Mouse (Mus musculus) neural tube, embryonic 12.5 days (tissue): Measurements from ENCODE around the gene Gm3476. TPM values are rescaled to one million over a fixed set of nuclear protein-coding genes. Genes with fewer than 3 reads are reported as not detected.
A peak's percentile ranks its signal among the peaks of the same experiment; 100 is the strongest.
"Not testable (repeated sequence)": the region's sequence is repeated elsewhere in the genome, so short reads cannot be mapped to it uniquely, and the experiment has no call there.

ENCODE experiments used
- ATAC-seq: fragments of 200-750 bp; cut with Nextera tagmentation; 2 replicates; pipeline ENCODE4 v1.8.0; 2017; ENCODE audit warnings: low read depth, mild to moderate bottlenecking, moderate TSS enrichment, moderate library complexity; ENCODE audit not compliant: low FRiP score
- H3K27ac ChIP-seq: fragments of 300-500 bp; sonication (generic); 2 replicates; pipeline ENCODE4 v1.5.1; 2016
- H3K27me3 ChIP-seq: fragments of 300-500 bp; sonication (generic); replicated peaks from 2 replicates; pipeline ENCODE4 v1.6.1; 2016; ENCODE audit warnings: mild to moderate bottlenecking
- H3K36me3 ChIP-seq: fragments of 300-500 bp; sonication (generic); 2 replicates; pipeline ENCODE4 v1.6.1; 2016; ENCODE audit warnings: mild to moderate bottlenecking
- H3K4me1 ChIP-seq: fragments of 300-500 bp; sonication (generic); 2 replicates; pipeline ENCODE4 v1.6.1; 2016
- H3K4me2 ChIP-seq: fragments of 300-500 bp; sonication (generic); replicated peaks from 2 replicates; pipeline ENCODE4 v1.6.1; 2016; ENCODE audit warnings: mild to moderate bottlenecking
- H3K4me3 ChIP-seq: fragments of 300-500 bp; sonication (generic); 2 replicates; pipeline ENCODE4 v1.5.1; 2016
- H3K9ac ChIP-seq: fragments of 300-500 bp; sonication (generic); 2 replicates; pipeline ENCODE4 v1.6.1; 2016; ENCODE audit warnings: mild to moderate bottlenecking
- H3K9me3 ChIP-seq: fragments of 300-500 bp; sonication (generic); 2 replicates; pipeline ENCODE4 v1.6.1; 2016; ENCODE audit warnings: mild to moderate bottlenecking
- WGBS: fragments of 180-500 bp; shearing (Covaris S2); methylation state at CpG from one replicate; pipeline ENCODE4 v1.1.7; 2016; 5-methylcytosine and 5-hydroxymethylcytosine counted together
- polyA plus RNA-seq: library from polyadenylated mRNA; unstranded; fragments of >200 nt; fragmentation: Nextera tagmentation; extraction: Ambion mirVana; gene quantifications from 2 replicates; pipeline ENCODE4 v1.2.1, GENCODE M21; 2016

Gene Gm3476
- not detected in 2 replicates for polyA plus RNA-seq

DNA sequence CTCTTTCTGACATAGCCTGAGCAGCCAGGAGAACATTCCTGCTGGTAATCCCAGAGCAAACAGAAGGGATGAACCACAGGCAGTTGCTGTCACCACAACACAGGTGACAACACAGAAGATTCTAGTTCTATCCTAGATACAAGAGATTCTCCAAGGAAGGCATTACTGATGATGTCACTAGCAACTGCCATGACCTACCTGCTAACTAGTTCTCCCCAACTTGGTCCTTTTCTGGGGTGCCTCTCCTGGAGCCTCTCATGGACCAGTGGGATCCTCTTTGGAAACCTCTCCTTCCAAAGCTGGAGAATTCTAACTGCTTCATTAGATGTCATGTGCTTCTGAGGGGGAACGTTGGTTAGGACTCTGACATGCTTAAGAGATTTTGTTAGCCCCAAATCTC is at the start of gene Gm3476:
Gene Gm3476, minus strand, starts transcription at position 101 of the 400 bp plus-strand sequence.
- H3K36me3 ChIP-seq, H3K9me3 ChIP-seq, H3K4me1 ChIP-seq, H3K4me3 ChIP-seq, ATAC-seq, H3K27me3 ChIP-seq, H3K4me2 ChIP-seq, H3K27ac ChIP-seq, H3K9ac ChIP-seq: not testable (repeated sequence)
- no CpG with 5 or more reads among the region's 1 CpGs for WGBS

DNA sequence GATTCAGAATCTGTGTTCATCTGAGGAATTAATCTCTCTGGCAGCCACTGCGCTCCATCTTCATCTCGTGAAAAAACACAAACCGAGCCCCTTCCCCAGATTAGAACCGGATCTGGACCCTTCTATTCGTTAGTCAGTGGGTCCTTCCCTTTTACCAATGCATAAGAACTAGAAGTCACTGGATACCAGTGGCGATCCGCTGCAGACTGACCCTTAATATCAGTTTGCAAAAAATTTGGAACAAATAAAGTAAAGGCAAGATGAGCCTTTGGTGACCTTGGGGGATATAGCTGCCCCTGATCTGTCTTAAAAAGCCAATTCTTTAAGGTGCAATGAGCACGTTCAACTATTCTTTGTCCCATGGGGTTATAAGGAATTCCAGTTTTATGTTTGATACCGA is 37.9 kb upstream of the Gm3476 start:
- not testable (repeated sequence) for ATAC-seq

DNA sequence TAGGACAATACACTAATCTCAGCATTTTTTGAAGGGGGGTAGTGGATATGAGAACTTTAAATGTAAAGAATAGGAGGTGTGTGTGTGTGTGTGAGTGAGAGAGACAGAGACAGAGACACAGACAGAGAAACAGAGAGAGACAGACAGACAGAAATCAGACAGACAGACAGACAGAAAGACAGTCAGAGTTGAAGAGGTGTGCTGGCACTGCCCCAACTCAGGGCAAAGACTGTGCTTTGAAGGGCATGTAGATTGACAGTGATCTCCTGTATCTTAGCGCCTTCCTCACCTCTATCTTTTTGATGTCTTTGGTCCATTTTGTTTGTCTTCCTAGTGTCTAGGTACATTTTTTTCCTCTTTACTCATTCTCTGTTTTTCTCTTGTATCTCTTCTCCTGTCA is 35.5 kb upstream of the Gm3476 start:
- not testable (repeated sequence) for H3K9me3 ChIP-seq, H3K4me1 ChIP-seq, H3K4me2 ChIP-seq, H3K36me3 ChIP-seq, H3K4me3 ChIP-seq, H3K27ac ChIP-seq, H3K9ac ChIP-seq, H3K27me3 ChIP-seq, ATAC-seq
- WGBS, result 100% methylated on average over 1 of the region's 1 CpGs

More for the DNA sequence above, 37.9 kb upstream of the Gm3476 start:
- not testable (repeated sequence) for H3K27ac ChIP-seq, H3K4me2 ChIP-seq, H3K4me1 ChIP-seq, H3K9me3 ChIP-seq, H3K4me3 ChIP-seq, H3K36me3 ChIP-seq, H3K9ac ChIP-seq, H3K27me3 ChIP-seq
- WGBS, result 91% methylated on average over 7 of the region's 9 CpGs

DNA sequence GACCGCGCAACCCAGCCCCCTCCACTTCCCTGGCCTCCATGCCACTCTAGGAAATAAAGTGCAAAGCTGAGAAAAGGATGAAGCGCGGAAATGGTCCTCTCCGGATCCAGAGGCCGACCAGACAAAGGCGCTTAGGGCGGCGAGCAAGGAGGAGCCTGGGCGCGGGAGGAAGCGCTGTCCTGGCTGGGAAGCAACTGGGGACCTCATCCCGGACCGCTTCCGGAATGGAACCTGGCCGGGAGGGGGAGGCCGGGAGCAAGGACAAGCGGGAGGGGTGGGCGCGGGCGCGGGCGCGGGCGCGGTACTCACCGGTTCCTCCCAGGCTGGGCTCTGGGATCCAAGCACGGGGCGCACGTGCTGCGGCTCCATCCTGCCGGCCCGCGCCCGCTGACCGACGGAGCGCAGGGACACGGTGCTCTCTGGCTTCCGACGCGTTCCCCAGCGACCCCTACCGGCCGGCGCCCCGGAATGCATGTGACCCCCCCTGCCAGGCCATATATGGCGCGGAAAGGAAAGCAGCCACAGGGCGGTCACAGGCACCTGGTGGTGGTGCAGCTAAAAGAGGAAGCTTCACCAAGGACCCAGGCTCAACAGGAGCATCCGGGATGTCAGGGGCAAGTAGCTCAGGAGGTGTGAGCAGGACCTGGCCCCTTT is 17.2 kb downstream of the Gm3476 start, which contains the start of gene Gm3468:
Gene Gm3468, minus strand, starts transcription at position 394 of the 654 bp plus-strand sequence.
- H3K27ac ChIP-seq, H3K4me1 ChIP-seq, H3K36me3 ChIP-seq, H3K27me3 ChIP-seq, H3K9me3 ChIP-seq: not testable (repeated sequence)
- ATAC-seq, result peak; percentile 95
- Histone ChIP-seq H3K4me3 (peak within 1 kb of the TSS; percentile 34), H3K4me2 (peak within 1 kb of the TSS; percentile 52), H3K9ac (0 out of 2 replicates have a peak within 1 kb of the TSS, but pooled peaks have one; percentile 40)
- WGBS, result 2% methylated on average over 35 of the region's 51 CpGs

DNA sequence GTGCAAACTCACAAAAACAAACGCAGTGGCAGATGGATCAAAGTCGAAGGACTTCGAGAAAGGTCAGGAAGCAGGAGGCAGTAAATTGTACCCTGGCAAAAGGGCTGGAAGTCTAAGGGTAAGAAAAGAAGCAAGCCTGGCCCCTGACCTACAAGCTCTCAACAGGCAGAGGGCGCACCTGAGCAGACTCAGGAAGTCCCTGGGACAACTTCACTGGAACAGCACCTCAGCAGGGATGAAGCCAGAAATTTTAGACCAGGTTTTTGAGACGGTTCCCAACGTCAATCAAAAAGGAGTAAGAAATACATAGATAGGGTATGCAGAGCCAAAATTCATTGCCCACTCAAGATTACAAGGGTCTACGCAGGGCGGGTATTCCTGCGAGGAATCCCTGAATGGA is 18.1 kb downstream of the Gm3476 start:
- H3K27me3 ChIP-seq, H3K4me1 ChIP-seq, H3K27ac ChIP-seq, H3K9ac ChIP-seq, H3K9me3 ChIP-seq, H3K36me3 ChIP-seq, ATAC-seq: not testable (repeated sequence)
- peak overlapping the region; percentile 52 for H3K4me2 ChIP-seq
- peak overlapping the region; percentile 16; the same call in 1 of the 2 replicates for H3K4me3 ChIP-seq
- 10% methylated on average over 9 of the region's 9 CpGs for WGBS

DNA sequence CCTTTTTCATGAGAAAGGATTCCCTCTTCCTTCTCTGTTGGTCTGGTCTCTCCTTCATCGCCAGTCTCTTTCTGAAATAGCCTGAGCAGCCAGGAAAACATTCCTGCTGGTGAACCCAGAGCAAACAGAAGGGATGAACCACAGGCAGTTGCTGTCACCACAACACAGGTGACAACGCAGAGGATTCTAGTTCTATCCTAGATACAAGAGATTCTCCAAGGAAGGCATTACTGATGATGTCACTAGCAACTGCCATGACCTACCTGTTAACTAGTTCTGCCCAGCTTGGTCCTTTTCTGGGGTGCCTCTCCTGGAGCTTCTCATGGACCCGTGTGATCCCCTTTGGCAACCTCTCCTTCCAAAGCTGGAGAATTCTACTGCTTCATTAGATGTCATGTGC is 31.8 kb downstream of the Gm3476 start, which contains the start of gene Gm8206:
Gene Gm8206, minus strand, starts transcription at position 101 of the 400 bp plus-strand sequence.
- H3K4me1 ChIP-seq, H3K36me3 ChIP-seq, H3K4me2 ChIP-seq, H3K27me3 ChIP-seq, H3K9me3 ChIP-seq, H3K4me3 ChIP-seq, ATAC-seq, H3K27ac ChIP-seq, H3K9ac ChIP-seq: not testable (repeated sequence)
- 90% methylated on average over 3 of the region's 3 CpGs for WGBS

DNA sequence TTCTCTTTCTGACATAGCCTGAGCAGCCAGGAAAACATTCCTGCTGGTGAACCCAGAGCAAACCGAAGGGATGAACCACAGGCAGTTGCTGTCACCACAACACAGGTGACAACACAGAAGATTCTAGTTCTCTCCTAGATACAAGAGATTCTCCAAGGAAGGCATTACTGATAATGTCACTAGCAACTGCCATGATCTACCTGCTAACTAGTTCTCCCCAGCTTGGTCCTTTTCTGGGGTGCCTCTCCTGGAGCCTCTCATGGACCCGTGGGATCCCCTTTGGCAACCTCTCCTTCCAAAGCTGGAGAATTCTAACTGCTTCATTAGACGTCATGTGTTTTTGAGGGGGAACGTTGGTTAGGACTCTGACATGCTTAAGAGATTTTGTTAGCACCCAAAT is 67.4 kb downstream of the Gm3476 start, which contains the start of gene Gm6337:
Gene Gm6337, minus strand, starts transcription at position 101 of the 400 bp plus-strand sequence.
- not testable (repeated sequence) for H3K27ac ChIP-seq, H3K4me3 ChIP-seq, H3K27me3 ChIP-seq, ATAC-seq, H3K4me1 ChIP-seq, H3K9ac ChIP-seq, H3K36me3 ChIP-seq, H3K9me3 ChIP-seq, H3K4me2 ChIP-seq
- WGBS, result 96% methylated on average over 4 of the region's 4 CpGs

Other genes with a start within 250 kb of the Gm3476 start
- 0.10 and 0.47 TPM in 2 replicates for gene Gm8237, start 245.4 kb downstream of the Gm3476 start, polyA plus RNA-seq
- gene Gm3248, start 164.1 kb downstream of the Gm3476 start, polyA plus RNA-seq, result 0.87 and 1.1 TPM in 2 replicates
- not detected in 2 replicates for gene Gm3453, start 146.7 kb downstream of the Gm3476 start, polyA plus RNA-seq
- not detected in 2 replicates for gene Gm6337, start 67.5 kb downstream of the Gm3476 start, polyA plus RNA-seq
- 1.1 and 1.4 TPM in 2 replicates for gene Gm8206, start 31.9 kb downstream of the Gm3476 start, polyA plus RNA-seq
- 2.9 and 3.2 TPM in 2 replicates for gene Gm3468, start 17.1 kb downstream of the Gm3476 start, polyA plus RNA-seq
- not detected in 2 replicates for gene Gm21560, start 93.5 kb upstream of the Gm3476 start, polyA plus RNA-seq
- gene Gm3411, start 161.4 kb upstream of the Gm3476 start, polyA plus RNA-seq, result 4.0 TPM in 2 replicates
- not detected in 2 replicates for gene Gm21103, start 179.0 kb upstream of the Gm3476 start, polyA plus RNA-seq
- not detected in 2 replicates for gene Gm3618, start 217.9 kb upstream of the Gm3476 start, polyA plus RNA-seq